Mouse (Mus musculus) testis, adult 2 months (tissue): ENCODE data around the gene Kcnk4. TPM values are rescaled to one million over a fixed set of nuclear protein-coding genes. Genes with fewer than 3 reads are reported as not detected.

Experiments used
- H3K27ac ChIP-seq: fragments of 200-500 bp; 2 replicates; pipeline ENCODE4 v1.5.1; 2012; ENCODE audit warnings: low read depth, low read length; ENCODE audit not compliant: control insufficient read depth, insufficient read depth
- H3K27me3 ChIP-seq: fragments of 200-500 bp; 2 replicates; pipeline ENCODE4 v1.6.1; 2012; ENCODE audit warnings: mild to moderate bottlenecking, low read length, moderate library complexity; ENCODE audit not compliant: control insufficient read depth, insufficient read depth
- H3K36me3 ChIP-seq: fragments of 200-500 bp; 2 replicates; pipeline ENCODE4 v1.6.1; 2012; ENCODE audit warnings: mild to moderate bottlenecking, low read length; ENCODE audit not compliant: control insufficient read depth, insufficient read depth
- H3K4me1 ChIP-seq: fragments of 200-500 bp; 2 replicates; pipeline ENCODE4 v1.6.1; 2012; ENCODE audit warnings: low read length; ENCODE audit not compliant: control insufficient read depth, insufficient read depth
- H3K4me3 ChIP-seq: fragments of 200-500 bp; 2 replicates; pipeline ENCODE4 v1.5.1; 2012; ENCODE audit warnings: low read depth, mild to moderate bottlenecking, low read length, moderate library complexity, mixed read lengths; ENCODE audit not compliant: control insufficient read depth
- CTCF ChIP-seq: fragments of 200-500 bp; IDR thresholded peaks from 2 replicates; pipeline ENCODE4 v1.5.1; 2012; ENCODE audit warnings: low read depth, mild to moderate bottlenecking, inconsistent platforms, low read length, moderate library complexity; ENCODE audit not compliant: control insufficient read depth, insufficient read depth, insufficient replicate concordance
- POLR2A ChIP-seq: fragments of 200-500 bp; IDR thresholded peaks from 2 replicates; pipeline ENCODE4 v1.6.1; 2012; ENCODE audit warnings: low read depth, mild to moderate bottlenecking, inconsistent platforms, low read length, moderate library complexity; ENCODE audit not compliant: control insufficient read depth
- polyA plus RNA-seq: library from polyadenylated mRNA; depleted of rRNA; stranded (reverse); fragments of >200 nt; gene quantifications from 2 replicates; pipeline ENCODE4 v1.2.3, GENCODE M21; 2012

The Kcnk4 gene
- polyA plus RNA-seq, 1 experiment: 1.5 TPM

DNA sequence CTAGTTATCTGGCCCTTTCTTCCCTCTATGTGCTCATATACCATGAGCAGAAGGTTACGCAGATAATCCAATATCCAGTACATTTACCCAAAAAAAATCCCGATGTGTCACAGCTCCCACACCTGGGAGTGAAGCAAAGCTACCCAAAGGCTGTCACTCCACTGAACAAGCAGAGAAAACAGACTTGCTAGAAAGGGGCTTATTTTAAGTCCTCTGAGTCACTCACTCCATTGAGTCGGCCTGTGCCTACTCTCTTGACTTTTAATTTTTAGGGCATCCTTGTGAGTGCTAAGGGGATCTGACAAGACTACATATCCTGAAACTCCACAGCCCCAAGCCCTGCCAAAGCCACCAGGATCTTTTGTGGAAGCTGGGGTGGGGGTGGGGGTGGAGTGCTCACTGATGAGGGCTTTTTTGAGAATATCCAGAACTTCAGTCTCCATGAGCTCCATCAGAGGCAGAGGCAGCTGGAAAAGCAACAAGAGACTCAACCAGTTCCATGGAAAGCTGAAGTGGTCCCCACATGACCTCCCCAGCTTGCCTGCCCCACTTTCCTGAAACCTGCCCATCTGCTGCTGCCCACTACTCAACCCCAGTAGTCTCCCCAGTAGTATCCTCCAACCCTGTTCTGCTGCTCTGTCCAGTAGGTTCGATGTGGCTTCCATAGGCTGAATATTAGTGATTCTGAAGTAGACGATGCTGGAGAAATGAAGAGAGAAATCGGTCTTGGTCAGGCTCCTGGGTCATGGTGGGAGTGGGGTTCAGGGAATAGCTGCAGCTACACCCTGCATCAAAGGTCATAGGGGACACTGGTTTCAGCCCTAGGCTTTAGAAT, 11.2 kb downstream of the Kcnk4 start:
- no peak for TF ChIP-seq CTCF
- TF ChIP-seq POLR2A: no peak; the same call in 1 of the 2 replicates
- Histone ChIP-seq H3K27me3 (no peaks in the 10 kb centered on the region), H3K4me3 (0 out of 2 replicates have a peak overlapping the region, but pooled peaks have one; percentile 3)

DNA sequence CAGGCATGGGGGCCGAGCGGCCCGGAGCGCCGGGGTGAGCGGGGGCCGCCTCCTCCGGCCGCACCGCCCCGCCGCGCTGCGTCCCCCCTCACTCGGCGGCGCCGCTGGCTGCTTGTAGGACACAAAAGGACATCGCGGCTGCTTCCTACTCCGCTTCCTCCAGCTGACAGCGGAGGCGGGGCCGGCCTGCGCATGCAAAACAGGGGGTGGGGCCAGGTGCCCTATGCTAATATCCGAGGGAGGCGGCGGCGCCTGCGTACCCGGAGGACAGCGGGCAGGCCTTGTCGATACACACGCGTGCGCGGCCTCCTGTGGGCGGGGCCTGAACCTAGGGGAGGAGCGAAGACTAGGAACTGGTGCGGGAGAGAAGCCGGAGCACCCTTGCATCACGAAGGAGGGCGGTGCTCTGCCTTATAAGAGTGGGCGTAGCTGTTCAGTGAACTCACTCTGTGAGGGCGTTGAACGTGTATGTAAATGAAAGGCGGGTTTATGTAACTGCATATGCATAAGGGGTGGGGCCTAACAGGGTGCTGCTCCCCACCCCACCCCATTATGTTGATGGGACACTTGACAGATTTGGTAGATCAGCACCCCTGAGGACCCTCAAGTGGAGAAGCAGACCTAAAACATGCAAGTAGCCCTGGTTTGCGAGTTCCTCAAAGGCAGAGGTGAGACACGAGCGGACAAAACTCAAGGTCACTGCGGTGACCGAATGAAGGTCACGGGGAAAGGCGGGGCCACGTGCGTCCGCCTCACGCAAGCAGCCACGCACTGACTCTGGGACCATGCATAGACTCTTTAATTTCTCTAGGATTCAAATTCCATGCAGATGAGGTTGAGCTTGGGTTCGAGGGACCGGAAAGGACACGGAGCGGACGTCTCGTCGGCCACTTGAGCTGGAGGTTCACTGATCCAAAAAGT, 12.4 kb downstream of the Kcnk4 start, which contains the start of gene Esrra:
Gene Esrra, minus strand, starts transcription at position 167 of the 921 bp plus-strand sequence.
- H3K27me3 ChIP-seq: no peaks in the 10 kb centered on the region
- H3K36me3 ChIP-seq: no peaks in the 10 kb centered on the region
- H3K4me1 ChIP-seq: peaks cover 40% of the 10 kb centered on the region
- TF ChIP-seq CTCF: no peak
- peak; percentile 74 for TF ChIP-seq POLR2A
- peak within 1 kb of the TSS; percentile 83 for H3K4me3 ChIP-seq
- H3K27ac ChIP-seq: peak within 1 kb of the TSS; percentile 51

More for the DNA sequence above, 11.2 kb downstream of the Kcnk4 start:
- H3K27ac ChIP-seq: no peak overlapping the region
- H3K4me1 ChIP-seq: peaks cover 50% of the 10 kb centered on the region
- no peaks in the 10 kb centered on the region for H3K36me3 ChIP-seq

DNA sequence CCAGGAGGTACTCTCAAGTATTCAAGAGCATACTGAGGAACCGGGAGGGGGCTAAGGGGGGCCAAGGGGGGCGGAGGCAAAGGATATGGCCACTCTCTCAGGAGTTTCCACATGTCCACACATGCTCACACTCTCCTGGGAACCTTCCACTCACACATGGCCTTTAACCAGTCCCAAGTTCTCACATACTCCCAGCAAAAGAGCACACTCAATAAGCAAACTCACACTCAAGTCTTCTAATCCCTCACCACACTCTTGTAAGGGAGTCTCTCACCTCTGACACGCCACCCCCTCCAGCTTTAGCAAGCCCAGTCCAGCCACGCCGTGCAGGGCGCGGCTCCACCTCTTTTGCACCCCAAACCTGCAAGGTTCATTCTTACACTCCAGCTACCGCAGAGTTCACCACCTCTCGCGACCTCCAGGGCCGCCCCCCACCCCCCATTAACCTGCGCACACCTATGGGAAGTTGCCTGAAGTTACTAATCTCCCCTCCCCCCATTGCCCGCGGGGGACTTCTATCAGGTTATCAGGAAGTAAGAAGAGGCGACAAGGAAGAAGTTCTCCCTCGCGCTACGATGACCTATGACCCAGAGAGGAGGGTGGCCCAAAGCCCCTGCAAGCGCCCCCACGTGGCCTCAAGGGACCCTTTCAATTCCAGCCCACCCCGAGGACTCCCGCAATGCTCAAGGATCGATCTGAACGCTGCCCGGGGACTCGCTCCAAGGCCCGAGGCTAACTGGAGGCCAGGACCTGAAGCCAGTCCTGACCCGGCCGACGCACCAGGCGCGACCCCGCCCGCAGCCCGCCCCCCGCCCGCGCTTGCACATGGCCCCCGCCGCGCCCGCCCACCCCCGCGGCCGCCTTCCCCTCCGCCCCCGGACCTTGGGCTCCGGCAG, 13.3 kb downstream of the Kcnk4 start:
- Histone ChIP-seq H3K4me3 (peak overlapping the region; percentile 83), H3K27ac (peak overlapping the region; percentile 82), H3K4me1 (peaks cover 33% of the 10 kb centered on the region), H3K36me3 (peaks cover 1% of the 10 kb centered on the region; the same call in 1 of the 2 replicates), H3K27me3 (no peaks in the 10 kb centered on the region)
- TF ChIP-seq POLR2A (no peak), CTCF (no peak)

DNA sequence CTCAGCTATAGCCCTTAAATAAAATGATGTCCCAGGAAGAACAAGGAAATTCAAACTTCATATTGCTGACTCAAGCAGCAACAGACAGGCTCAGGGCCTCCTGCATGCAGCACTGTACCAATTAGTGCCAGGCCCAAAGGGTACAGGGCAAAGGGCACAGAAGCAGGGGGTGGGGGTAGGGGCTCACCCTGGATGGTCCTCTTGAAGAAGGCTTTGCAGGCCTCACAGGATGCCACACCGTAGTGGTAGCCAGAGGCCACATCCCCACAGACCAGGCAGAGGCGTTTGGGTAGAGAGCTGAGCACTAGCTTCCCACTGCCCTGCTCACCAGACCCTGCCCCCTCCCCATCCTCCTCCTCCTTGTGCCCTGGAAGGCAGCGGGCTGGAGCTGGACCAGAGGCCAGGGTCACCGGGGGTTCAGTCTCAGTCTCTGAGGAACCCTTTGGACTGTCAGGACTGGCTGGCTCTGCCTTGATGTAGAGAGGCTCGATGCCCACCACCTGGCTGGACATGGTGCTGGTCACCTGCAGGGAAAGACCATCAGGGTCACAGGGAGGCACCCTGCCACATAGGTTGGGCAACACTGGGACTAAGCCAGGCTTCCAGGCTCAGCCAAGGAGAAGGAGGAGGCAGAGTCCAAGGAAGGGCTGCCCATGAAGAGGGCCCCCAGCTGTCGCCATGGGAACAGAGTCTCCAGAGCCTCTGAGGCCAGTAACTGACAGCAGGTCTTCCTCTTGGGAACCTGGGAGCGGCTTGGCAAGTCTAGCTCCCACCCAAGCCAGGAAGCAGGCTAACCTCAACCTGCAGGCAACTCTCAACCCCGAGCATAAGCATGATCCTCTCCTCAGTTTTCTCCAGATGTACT, 14.2 kb downstream of the Kcnk4 start:
- peak overlapping the region; percentile 83 for H3K4me3 ChIP-seq
- no peaks in the 10 kb centered on the region for H3K27me3 ChIP-seq
- TF ChIP-seq CTCF: no peak
- no peak; the same call in 1 of the 2 replicates for TF ChIP-seq POLR2A
- peak overlapping the region; percentile 82 for H3K27ac ChIP-seq
- peaks cover 1% of the 10 kb centered on the region; the same call in 1 of the 2 replicates for H3K36me3 ChIP-seq
- peaks cover 26% of the 10 kb centered on the region for H3K4me1 ChIP-seq

DNA sequence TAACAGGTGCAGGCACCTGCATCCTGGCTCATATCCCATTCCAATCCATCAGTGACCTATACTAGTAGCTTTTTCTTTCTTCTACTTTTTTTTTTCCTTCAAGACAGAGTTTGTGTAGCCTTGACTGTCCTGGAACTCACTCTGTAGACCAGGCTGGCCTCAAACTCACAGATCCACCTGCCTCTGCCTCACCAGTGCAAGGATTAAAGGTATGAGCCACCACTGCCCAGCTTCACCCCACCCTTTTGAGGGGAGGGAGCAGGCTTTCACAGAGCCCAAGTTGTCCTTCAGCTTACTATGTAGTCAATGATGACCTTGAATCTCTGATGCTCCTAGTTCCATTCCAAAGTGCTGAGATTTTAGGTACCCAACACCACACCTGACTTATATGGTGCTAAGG, 14.9 kb downstream of the Kcnk4 start:
- Histone ChIP-seq H3K4me3 (peak overlapping the region; percentile 26; the same call in 1 of the 2 replicates), H3K27me3 (no peaks in the 10 kb centered on the region), H3K36me3 (peaks cover 1% of the 10 kb centered on the region; the same call in 1 of the 2 replicates), H3K27ac (no peak overlapping the region), H3K4me1 (peaks cover 20% of the 10 kb centered on the region)
- TF ChIP-seq CTCF (no peak), POLR2A (no peak)

DNA sequence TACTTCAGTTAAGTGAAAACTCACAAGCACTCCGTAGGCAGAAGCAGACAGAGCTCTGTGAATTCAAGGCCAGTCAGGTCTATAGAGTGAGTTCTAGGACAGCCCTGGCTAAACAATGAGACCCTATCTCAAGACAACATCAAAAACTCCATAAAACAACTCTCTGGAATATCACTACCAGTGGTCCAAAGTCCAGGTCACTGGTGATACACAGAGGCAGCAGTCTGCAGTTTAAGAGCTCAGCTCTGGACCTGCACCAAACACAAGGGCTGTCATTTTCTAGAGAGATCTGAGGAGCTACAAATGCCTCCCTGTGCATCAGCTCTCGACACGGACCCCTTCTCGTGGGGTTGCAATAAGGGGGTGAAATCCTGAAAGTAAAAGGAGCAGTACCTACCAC, 16.0 kb downstream of the Kcnk4 start:
- H3K4me3 ChIP-seq: no peak overlapping the region
- H3K27me3 ChIP-seq: no peaks in the 10 kb centered on the region
- H3K4me1 ChIP-seq: peaks cover 19% of the 10 kb centered on the region
- peaks cover 1% of the 10 kb centered on the region; the same call in 1 of the 2 replicates for H3K36me3 ChIP-seq
- no peak overlapping the region for H3K27ac ChIP-seq
- TF ChIP-seq CTCF (no peak), POLR2A (no peak)
